Mouse (Mus musculus) induced T-regulatory cell, adult 2 months (primary cell): ENCODE measurements around the gene Glb1l3.
A peak's percentile ranks its signal among the peaks of the same experiment; 100 is the strongest.
"Not testable (repeated sequence)": the region's sequence is repeated elsewhere in the genome, so short reads cannot be mapped to it uniquely, and the experiment has no call there.

ENCODE experiments used
- DNase-seq: peaks from one replicate; pipeline ENCODE4 v3.0.0-alpha.2; 2012; ENCODE audit warnings: low read depth

The Glb1l3 gene

DNA sequence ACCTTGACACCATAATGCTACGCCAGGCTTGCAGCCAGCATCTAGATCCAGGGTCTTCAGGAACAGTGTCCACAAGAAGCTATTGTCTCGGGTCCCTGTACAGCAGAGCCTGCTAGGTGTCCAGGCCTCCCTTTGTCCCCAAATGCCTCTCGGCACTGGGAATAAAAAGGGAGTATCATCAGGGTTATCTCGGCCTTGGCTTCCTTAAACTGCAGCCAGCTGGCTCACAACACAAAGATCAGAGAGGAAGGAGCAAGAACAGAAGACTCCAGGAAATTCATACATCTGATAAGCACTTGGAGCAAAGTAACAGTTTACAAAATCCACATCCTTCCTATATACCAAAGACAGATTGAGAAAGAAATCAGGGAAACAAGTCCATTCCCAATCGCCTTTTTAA lies at the start of gene Glb1l3:
TSS of gene Glb1l3 (minus strand) at position 140 of the 400 bp plus-strand sequence.
- DNase-seq, result no peak

DNA sequence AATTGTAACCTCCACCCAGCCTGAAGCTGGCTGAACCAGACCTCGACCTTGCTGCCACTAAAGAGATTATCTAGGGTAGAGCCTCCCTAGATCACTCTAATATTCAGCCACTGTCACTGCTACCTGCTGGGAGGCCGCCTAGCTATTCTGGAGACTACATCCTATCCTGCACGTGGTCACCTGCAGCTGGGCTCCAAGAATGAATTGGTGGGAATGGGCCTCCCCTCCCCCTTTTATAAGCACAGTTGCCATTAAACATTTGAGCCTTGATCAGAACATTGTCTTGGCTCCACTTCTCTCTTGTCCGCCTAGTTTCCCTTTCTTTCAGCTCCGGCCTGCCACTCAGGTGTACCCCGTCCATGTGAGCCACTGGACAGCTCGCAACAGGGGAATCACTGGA lies 9.2 kb upstream of the Glb1l3 start:
- DNase-seq, result not testable (repeated sequence)

DNA sequence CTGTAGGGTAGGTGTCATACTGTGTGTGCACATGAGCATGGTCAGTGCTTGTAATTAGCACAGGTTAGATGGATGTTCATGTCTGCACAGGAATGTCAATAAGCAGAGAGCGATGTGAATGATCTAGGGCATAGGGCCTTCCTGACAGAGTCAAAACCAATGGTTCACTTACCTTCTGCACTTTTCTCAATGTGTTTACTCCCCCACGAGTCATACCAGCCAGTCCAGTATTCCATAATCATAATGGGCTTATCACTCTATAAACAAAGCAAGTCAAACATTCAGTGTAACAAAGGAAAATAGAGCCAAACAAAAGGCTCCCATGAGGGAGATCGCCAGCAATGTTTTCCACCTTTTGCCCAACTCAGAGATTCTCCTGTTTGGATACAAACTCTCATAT lies 29.6 kb downstream of the Glb1l3 start:
- DNase-seq, result no peak

DNA sequence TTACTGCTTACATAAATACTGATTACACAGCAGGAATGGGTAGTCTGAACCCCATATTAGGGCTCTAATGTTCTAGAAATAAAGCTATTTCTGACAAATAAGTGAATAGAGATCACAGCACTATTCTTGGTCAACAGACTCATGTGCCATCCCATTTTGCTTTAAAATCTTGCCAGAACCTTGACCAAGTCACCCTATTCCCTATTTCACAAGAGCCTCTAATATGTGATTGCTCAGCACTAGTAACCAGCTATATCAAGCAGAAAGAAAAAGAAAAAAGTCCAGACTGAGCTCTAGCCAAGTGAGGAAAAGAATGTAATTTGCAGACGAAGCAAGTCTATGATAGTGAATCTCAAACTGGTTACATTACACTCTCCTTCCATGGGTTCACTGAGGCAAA lies 40.7 kb downstream of the Glb1l3 start:
- DNase-seq, result no peak

DNA sequence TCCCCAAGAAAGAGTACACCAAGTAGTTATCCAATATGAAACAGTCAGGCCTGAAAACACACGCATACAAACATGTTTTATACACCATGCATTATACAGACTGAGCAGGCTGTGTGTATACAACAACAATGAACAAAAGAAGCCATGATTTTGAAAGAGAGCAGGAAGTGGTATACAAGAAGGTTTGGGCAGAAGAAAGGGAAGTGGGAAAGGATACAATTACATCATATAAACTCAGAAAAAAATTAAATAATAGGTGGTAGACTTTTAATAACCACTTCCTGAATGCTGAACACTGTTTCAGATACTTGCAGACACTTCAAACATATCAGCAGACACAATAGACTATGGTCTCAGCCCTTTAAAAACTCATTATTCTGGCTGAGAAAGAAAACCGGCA lies 52.0 kb downstream of the Glb1l3 start:
- no peak for DNase-seq

DNA sequence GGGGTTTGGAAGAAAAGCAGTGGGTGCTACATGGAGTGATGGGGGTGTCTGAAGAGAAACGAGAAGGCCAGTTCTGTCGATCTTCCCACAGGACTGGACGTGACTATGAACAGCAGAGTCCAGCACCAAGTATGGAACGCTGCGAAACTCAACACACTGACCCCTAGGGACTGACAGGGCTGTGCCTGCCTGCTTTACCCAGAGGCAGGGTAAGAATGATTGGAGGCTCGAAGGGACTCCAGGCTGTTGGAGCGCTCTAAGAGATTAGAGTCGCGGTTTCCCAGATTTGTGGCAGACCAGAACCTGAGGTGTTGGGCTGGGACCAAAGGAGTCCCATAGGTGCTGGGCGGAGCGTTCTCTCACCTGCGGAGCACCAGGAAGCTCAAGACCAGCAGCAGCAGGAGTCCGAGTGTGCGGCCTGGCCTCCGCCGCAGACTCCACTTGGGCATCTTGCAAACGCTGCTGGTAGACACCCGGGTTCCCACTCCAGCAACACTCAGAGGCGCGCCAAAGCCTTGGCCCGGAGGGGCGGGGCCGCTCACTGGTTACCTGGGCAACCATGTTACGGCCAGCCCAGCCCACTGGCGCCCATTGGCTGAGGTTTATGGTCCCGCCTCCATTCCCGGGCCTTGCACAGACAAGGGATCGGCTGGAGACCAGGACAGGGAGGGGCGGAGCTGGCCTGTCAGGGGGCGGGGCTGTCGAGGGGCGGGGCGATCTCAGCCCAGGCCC lies 54.6 kb downstream of the Glb1l3 start, which contains the start of gene Glb1l2:
TSS of gene Glb1l2 (minus strand) at position 534 of the 732 bp plus-strand sequence.
- peak; percentile 0 for DNase-seq

DNA sequence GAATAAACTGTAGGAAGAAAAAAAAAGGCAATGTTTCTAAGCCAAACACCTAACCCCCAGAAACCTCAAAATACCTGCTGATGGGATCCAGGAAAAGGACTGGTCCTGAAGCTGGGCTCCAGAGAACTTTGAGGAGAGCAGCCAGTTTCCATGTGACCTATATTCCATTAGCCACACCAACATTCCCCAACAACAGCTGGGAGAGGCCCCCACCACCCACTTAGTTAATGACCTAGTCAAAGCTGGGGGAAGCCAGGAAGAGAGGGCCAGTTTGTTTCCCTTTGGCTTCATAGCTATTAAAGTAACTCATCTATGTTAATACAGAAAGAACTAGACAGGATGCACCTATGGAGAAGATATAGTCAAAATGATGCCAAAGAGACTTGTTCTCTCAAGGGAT lies 56.4 kb downstream of the Glb1l3 start:
- no peak for DNase-seq

DNA sequence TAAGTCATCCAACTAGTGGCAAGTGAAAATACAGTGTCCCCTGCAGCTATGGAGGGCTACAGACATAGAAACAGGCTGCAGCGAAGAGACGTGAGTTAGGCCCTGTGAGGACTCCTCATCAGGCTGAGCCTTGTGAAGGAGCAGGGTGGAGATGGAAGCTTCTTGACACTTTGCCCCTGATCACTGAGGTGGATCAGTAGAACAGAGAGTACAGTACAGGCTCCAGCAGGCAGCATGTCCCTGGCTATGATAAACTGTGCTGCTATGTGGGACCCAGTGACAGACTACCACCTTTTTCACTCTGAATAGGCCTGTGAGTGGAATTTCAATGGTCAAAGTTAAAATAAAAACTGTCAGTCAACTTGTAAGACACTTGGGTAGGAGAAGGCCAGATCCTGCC lies 60.3 kb downstream of the Glb1l3 start:
- DNase-seq, result no peak

DNA sequence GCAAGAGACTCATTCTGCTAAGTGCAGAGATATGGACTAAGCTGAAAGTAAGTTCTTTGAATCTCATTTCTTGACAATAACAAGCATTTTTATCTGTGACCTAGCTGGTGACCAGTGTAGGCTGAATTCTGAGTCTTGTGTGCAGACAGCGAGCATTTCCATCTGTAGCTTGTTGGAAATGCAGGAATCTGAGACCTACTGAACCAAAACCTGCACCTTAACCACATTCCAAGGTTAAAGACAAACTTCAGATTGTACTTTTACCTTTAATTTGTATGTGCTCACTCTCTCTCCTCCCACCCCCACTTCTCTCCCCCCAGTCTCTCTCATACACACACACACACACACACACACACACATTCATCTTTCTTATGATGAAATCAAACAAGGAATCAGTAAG lies 62.0 kb downstream of the Glb1l3 start:
- DNase-seq, result no peak

DNA sequence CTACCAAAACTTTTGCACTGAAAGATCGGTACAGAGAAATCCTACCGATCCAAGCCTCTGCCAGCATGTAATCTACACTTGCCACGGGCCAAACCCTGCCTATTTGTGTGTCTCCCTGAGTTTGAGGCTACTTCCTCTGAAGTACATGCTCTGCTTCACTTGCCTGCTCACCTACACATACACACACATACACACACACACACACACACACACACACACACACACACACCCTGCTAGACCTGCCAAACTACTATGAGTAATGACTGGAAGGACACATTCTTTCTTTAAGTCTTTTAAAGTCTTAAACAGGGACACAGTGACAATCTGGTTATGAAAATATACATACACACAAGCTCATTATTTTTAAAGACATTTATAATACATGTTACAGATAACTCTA lies 62.5 kb downstream of the Glb1l3 start:
- no peak for DNase-seq

DNA sequence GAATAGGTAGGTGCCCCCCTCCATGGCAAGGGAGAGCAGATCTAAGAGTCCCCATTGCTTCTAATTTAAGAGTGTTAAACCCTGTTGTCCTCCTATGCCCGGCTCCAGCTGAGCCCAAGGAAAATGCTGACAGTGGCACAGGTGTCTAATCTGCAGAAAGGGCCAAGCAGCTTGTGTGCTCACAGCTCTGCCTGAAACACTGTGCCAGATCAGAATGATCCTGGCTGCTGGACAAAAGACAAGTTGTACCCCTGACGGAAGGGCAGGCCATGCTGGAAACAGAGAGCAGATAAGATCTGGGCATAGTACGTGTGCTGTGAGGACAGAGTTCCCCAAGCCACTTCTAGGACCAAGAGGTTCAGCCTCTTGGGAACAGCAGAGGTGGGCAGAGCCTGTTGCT lies 67.9 kb downstream of the Glb1l3 start:
- no peak for DNase-seq

DNA sequence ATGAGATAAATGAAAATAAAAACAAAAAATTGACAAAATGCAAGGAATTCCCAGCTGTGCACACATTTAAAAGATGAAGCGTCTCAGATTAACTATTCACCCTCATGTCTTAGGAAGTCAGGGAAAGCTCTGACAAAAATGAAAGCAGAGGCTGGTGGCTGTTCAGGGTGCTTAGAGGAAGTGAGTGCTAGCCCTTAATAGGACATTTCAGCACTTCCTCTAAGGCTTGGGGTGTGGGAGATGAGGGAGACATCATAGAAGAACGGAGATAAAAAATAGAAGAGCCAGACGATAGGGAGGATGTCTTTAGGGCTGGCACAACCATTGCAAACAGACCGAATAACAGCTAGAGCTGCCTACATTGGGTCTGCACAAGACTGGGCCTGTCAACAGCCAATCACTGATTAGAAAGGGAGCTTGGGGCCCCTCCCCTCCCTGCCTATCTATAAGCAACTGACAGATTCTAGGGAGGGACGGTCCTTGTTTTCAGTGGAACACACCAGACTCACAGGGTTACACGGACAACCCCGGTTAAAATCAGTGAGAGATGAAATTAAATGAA lies 77.2 kb downstream of the Glb1l3 start:
- no peak for DNase-seq

DNA sequence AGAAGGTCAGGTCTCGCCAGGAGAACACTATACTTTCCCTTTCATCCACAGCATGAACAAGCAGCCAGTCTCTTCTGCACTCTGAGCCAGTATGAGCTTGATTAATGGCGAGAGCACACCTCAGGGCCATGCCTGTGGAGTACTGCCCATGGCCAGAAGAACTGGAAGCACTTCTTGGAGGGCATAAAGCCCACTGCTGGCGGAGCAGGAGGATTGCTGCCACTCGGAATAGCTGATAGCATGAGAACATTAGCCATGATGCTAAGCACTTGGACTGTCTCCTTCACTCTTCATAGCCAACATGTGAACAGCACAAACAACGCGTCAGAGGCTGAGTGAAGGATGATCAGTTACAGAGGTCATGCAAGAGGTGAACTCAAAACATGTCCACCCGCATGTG lies 82.3 kb downstream of the Glb1l3 start:
- DNase-seq, result no peak

DNA sequence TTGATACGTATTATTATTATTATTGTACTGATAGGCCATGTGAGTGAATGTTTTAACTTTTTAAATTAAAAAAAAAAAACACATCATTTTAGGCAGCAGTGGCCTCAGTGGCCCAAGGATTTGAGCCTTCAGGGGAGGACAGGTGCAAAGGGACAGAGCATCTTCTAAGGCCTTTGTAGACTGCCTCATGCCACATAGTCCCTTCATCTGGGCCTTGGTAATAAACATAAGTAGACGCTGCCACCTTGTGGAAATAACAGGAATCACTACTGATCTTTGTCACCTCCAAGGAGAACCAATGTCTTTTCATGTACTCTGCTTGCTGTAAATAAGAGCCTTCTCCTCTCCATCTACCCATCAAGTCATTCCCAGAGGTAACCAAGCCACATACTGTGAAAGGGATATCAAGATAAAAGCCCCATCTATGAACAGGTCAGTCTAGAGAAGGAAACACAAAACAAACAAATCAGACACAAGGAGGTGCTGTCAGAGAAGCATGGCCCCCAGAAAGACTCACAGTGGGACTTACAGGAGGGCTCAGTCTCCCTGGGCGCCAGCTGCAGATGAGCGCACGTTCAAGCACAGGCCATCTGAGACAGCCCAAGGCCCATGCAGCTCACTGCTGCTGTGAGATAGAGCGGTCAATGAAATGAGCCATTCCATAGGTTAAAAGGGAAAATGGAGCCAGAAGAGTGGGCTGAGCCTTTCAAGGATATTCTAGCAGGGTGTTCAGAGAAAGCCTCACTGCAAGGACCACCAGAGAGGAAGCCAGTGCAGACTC lies 84.4 kb downstream of the Glb1l3 start:
- peak; percentile 26 for DNase-seq

DNA sequence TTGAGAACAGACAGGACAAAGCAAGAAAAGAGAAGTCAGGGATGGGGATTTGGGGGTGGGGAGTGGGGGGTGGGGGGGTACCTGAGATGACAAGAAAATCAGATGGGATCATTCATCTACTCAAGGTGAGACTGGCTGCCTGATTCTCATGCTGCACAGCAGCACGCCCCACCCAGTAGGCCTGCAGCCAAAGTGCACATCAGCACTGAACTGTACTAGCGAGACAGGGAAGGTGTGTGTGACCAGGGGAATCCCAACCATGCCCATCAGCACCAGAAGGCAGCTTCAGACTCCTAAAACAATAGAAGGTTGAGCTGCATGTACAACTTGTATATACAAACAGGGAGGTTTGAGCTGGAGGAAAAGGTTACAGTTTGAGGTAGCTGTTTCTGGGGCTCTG lies 85.0 kb downstream of the Glb1l3 start:
- DNase-seq, result no peak

DNA sequence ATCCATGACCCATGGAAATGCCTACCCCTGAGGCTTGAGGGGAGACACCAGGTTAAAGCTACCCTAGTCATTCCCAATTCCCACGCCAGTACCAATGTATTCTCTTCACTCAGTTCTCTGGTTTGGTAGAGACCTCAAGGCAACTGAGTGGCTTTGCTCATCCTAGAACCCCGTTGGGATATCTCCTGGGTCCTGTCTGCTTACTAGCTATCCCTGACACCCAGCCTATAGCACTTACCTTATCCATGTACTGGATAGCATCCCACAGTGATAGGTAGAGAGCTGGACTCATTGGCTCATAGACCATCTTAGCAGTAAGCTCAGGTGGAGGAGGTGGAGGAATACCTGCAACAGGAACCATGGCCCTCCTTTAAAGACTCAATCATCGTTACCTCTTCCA lies 92.5 kb downstream of the Glb1l3 start:
- no peak for DNase-seq
